Mouse (Mus musculus): Measurements from ENCODE around the gene Aknad1.

Aknad1 gene

DNA sequence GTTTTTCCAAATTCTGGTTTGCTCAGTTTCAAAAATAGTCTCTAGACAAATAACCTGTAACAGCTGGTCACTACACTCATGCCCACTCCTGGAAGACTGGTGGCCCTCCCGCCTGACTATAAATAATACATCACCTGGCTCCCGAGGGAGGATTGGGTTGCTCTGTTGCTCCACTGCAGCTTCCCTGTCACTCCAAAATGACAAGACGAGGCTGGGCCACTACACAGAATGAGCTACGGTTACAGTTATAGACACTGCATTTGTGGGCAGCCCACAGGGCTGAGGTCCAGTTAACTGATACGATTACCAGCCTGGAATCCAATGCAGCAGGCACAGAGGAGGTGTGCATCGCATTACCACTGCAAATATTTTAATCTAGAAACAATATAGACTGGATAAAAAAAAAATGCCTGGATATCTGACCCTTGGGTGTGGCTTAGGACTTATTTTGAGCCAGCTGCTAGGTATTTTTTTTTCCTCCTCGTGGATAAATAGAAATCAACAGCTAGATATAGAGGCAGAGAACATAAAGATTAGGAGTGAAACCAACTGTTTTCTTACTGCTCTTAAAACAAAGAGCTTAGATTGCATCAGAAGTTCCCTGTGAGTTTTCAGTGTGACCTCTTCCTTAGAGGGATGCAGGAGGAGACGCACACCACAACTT, at the start of gene Aknad1:
TSS of gene Aknad1 (plus strand) at position 614 of the 664 bp plus-strand sequence.
- no peak for DNase-seq (ENCODE audit: low spot score)

DNA sequence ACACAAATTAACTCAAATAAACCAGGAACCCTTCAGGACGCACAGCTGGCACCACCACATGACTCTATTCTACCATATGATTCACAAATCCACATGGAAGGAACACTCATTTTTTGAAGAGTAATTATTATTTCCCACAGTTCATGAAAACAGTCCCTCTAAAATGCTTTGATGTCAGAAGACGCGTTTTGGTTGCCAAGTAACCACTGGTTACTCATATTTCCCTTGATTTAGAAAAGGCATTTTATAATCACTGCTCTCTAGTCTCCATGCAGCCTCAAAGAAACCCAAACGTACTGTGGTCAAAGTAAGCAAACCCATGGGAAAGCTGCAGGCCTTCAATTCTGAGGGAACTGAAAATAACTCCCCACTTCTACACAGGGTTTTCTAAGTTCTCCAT, 49.5 kb upstream of the Aknad1 start:
- no peak for DNase-seq (ENCODE audit: low spot score)

DNA sequence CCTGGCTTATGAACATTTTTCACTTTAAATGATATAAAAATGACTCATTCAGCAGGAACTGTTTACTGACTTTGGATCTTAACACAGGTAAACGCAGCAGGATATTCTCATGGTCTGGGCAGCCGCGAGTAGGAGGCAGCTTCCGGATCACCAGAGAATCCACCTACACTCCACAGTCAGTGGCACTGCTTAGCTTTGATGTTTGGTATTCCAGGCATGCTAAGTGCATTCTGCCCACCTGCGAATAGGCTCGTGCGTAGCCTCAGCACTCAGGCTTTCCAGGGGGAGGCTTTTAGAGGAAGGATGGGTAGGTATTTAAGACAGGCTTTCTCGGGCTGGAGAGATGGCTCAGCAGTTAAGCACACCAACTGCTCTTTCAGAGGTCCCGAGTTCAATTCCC, 45.1 kb upstream of the Aknad1 start:
- DNase-seq (ENCODE audit: low spot score) = no peak

DNA sequence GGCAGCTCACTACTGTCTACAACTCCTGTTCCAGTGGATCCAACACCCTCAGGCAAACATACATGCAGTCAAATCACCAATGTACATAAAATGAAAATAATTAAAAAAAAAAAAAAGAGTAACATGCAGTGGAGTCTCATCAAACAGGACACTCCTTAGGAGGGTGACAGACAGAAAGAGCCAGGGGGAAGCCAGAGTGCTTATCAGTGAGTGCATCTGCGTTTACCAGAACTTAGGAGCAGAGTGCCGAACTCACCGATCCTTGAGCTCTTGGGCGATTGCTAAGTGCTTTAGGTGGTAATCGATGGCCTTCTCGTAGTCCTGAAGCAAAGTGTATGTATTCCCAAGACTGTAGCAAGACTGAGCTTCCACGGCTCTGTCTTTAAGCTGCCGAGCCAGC, 40.8 kb upstream of the Aknad1 start:
- no peak for DNase-seq (ENCODE audit: low spot score)

DNA sequence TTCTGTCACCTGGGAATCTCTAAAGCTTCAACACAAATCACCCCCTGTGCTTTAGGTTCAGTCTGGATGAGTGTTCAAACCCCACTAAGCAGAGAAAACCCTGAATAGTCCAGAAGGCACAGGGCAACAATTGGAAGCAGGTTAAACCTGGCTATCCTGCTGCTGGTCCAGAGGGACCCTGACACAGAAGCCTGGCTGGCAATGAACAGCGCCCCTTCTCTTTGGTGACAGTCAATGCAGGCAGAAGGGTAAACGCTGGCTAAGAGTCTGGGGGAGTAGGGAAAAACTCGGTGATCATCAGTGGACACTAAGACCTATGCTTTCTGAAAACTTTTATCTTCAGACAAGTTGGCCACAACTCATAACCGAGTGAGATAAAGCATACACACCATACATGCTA, 39.7 kb upstream of the Aknad1 start:
- no peak for DNase-seq (ENCODE audit: low spot score)

DNA sequence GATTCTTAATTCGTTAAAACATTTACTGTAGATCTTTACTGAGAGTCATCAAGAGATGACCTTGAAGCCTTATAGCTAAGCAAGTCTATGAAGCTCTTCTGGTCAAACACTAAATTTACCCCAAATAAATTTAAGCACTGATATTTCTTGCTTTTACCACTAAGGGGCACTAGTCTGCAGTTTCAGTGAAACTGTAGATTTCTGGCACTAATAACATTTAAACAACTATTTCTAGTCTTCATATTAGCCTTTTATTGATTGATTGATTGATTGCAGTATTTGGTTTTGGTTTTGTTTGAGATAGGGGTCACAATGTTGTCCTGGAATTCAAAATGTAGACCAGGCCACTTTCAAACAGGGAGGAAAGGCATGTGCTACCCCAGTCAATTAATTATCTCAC, 38.2 kb upstream of the Aknad1 start:
- DNase-seq (ENCODE audit: low spot score) = no peak

DNA sequence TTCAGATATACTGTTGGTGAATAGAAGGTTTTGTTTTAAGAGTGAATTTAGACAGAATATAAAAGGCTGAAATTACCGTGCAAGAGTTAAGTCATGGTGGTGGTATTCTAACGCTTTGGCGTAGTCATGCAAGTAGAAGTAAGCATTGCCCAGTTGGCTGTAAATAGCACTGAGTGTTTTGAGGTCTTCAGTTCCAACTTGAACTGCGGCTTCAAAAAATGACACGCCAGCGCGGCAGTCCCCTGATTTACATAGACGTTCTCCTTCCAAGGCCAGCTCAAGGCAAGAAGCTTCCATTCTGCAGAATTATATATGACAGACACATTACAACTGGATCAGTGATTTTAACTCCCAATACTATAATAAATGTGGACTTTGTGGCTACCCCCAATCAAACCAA, 36.7 kb upstream of the Aknad1 start:
- no peak for DNase-seq (ENCODE audit: low spot score)

DNA sequence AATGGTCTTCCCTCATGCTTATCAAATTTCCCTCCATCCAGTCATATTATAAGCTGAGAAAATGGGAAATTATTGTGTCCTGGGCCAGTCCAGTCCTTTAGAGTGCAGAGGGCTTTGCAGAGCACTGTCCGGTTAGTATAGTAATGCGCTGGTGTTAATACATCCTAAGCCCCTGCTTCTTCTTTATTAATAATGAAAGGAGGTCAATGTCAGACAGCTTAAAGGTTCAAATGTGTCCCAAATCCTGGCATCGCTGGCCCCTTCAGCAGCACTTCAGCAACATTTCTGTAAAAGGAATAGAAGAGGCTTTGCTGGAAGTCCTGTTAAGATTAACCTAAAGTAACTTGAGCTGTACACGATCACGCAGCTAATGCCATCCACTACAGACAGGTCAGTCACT, 28.2 kb upstream of the Aknad1 start:
- no peak for DNase-seq (ENCODE audit: low spot score)

DNA sequence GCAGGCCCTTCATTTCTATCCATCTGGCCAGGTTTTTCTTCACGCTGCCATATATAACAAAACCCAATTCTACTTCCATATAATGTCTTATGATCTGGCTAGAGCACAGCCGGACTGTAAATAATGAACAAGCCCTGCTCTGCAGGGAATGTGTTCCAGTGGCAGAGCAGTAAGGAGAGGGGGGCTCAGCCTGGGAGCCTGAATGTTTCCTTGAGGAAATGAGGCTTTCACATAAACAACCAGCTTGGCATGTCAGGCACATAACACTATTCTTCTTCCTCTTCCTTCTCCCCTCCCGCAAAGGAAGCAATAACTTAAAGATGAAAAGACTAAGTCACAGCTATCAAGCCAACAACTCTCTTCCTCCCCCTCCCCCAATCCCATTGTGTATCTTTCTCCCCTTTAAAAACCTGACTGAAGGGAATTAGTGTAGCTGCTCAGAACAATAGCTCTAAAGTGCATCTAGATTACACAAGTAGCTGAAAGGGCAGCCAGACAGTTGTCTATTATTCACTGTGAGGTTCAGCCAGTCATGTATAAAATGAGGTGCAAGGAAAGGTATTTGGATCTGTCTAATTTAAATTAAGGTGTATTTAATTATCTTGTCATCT, 26.3 kb upstream of the Aknad1 start:
- no peak for DNase-seq (ENCODE audit: low spot score)

DNA sequence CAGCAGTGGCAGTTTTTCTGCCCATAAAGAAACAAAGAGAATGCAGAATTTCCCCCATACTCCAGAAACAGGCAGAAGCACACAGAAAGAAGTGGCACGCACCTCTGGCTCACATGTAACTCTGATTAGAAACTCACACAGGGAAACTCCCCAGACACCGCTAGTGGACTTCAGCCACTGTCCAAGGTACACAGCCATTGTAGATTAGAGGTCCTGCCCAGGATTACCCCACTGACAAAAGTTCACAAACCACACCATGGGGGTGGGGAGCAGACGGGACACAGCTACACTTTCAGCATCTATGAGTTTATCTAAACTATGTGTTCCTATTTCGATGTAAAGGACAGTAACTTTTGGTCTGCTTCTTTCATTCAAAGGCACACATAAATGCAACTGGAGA, 24.6 kb upstream of the Aknad1 start:
- DNase-seq (ENCODE audit: low spot score) = no peak

DNA sequence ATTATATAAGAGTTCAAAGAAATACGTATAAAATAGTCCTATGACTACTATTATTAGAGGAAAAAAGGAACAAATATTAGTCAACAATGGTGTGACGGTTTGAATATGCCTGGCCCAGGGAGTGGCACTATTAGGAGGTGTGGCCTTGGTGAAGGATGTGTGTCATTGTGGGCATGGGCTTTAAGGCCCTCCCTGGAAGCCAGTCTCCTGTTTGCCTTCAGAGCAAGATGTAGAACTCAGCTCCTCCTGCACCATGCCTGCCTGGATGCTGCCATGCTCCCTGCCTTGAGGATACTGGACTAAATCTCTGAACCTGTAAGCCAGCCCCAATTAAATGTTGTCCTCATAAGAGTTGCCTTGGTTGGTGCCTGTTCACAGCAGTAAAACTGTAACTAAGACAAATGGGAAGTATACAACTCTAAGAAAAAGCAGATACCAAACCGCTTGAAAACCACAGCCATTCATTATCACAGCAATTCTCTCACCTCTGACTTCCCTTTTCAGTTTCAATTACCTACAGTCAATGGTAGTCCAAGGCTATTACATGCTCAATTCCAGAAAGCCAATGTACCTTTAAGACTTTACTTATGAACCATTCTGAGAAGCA, 21.5 kb upstream of the Aknad1 start:
- DNase-seq (ENCODE audit: low spot score) = no peak

DNA sequence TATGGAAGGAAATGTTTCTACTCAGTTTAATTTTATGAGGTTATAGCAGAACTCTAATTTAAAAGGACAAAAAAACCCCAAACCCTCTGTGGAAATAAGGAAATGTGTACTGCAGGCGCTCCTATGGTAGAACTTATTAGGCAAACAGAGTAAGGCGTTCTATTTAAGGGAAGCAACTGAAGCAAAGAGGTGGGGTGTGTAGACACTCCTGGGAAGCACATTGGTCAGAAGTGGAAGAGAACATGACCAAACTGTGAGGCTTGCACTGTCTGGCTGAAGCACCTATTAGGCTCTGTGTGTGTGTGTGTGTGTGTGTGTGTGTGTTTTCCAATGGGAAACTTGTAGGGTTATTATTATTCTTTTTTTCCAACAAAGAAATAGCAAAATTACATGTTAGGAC, 20.1 kb upstream of the Aknad1 start:
- no peak for DNase-seq (ENCODE audit: low spot score)

DNA sequence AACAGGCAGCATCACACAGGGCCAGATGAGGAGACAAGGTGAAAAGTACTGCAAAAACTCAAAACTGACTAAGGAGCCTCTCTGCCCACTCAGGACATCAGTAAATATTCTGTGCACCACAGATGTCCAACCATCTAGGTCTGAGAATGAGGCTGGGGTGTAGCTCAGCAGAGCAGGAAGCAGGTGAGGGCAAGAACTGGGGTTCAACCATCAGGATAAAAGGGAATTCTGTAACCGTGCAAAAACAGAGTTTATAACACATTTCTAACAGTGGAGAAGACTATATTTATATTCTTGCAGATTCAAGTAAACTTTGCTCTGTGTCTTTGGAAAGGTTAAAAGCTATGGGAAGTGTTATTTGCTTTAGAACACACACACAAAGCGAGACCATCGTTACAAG, 19.7 kb upstream of the Aknad1 start:
- DNase-seq (ENCODE audit: low spot score) = no peak

DNA sequence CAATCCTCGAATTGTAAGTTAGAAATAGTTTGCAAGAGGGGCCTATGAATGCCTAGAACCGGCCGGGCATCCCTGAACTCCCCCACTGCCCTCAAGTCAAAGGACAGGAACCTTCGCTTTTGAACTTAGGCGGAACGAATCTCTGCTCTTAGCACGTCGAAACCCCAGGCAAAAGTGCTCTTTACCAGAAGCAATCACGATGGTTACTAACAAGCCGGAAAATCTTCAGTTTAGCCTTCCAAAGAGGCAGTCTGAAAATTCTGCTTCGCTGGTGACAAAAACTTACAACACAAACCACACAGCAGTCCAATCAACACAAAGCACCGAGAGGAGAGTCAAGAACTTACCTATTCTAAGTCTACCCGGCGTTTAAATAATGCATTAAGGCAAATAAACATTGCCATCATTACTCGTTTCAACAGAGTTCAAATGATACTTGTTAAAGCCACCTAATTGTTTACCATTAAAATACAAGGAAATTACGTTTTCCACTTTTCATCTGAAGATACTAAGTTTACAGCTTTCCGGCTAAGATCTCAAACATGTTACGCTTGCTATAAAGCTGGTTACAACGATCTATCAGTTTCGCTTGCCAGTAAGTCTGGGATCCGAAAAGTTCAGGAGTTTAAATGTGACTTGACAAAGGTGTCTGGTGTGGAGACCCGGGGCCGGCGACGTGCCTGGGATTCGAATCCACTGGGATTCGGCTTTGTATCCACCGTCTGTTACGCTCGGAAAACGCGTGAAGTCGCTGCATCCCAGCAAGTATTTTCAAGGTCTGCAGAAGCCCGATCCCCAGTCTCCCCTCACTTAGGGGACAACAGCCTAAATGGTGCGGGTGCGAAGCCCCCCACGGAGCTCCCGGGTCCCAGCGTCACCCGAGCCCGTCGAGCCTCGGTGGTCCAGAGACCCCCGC, 18.1 kb upstream of the Aknad1 start:
- peak; percentile 42 for DNase-seq (ENCODE audit: low spot score)

DNA sequence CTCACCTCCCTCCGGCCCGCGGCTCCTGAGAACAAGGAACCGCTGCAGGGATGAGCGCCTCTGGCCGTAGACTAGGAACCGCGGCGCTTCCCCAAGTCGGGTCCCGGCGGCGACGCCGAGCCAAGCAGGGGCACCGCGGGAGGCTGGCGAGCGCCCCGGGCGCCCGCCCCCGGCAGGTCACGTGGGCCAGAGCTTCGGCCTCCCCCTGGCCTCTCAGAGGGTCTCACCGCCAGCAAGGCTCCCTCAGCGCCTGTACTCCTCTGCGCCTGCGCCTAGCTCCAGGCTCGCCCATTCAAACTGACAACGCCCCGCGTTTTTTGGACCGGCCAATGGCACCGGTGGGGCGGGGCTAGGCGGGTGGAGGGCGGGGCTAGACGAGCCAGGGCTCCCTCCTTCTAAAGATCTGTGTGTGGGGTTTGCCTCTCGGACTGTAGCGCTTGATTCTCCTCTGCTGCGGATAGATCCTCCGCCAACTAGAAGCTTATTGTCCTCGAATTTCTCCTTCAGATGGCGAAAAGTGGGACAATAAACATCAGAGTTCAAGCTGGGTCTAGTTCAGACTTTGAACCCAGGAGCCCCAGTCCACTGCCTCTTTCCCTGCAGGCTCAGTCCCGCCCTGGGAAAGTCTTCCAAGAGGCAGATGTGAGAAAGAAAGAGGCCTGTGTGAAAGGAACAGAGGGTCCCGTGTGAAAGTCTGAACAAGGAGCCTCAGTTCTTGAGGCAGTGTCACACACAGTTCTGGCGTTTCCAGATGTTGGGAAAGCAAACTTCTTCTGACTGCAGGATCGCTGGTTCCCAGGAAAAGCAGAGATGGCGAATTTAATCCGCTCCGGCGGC, 17.2 kb upstream of the Aknad1 start, which contains the start of gene Gpsm2:
TSS of gene Gpsm2 (minus strand) at position 274 of the 837 bp plus-strand sequence.
- DNase-seq (ENCODE audit: low spot score) = peak; percentile 96

DNA sequence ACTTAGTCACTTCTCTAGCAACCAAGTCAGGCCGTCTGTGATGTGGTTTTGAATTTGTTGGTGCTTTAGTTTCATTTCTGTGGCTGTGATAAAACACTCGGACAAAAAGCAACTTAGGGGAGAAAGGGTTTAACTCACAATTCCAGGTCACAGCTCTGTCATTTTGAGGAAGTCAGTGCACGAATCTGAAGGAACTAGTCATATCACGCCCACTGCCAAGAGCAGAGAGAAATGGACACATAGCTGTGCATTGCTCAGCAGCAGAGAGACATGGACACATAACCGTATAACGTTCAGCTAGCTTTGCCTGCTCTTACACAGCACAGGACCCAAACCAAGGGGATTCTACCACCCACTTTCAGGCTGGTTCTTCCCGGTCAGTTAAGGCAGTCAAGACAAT, 13.0 kb upstream of the Aknad1 start:
- no peak for DNase-seq (ENCODE audit: low spot score)

DNA sequence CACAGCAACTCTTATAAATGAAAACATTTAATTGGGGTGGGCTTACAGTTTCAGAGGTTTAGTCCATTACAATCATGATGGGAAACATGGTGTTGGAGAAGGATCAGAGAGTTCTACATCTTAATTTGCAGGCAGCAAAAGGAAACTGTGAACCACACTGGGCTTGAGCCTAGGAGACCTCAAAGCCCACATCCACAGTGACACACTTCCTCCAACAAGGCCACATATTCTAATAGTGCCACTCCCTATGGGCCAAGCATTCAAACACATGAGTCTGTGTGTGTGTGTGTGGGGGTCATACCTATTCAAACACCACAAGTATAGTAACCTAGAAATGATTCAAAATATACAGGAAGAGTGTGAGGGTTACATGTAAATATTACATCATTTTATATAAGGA, 12.1 kb upstream of the Aknad1 start:
- no peak for DNase-seq (ENCODE audit: low spot score)

DNA sequence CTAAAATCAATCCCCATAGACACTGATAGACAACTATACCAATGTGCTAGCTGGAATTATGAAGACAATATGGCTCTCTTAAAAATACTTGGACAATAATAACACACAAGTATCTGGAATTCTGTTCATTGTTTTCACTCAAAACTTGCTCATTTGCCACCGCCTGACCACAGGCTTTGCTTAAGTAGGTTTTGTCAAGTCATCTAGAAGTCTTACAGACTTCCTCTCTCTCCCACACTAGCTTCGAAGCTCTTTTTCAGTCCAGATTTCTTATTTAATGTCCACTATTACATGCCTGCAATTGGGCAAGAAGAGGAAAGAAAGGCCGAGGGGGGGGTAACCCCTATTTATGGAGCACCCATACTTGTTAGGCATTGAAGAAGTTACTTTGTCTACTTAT, 11.7 kb upstream of the Aknad1 start:
- DNase-seq (ENCODE audit: low spot score) = no peak

DNA sequence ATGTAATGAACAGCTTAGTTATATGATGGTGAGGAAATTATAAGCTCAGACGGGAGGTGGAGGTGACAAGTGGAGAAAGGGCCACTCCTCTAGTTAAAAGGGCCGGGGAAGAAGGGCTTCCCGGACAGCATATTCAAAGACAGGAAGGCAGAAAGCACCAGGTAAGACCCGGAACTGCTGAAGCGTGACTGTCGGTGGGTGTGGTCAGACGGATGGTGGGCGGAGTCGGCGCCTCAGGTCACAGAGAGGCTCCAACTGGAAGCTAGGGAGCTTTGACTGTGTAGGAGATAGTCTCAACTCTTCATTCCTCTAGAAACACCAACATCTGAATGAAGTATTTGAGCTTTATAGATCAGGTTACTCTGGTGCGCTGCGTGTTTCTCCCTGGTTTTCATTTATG, 9.1 kb upstream of the Aknad1 start:
- DNase-seq (ENCODE audit: low spot score) = peak; percentile 16

DNA sequence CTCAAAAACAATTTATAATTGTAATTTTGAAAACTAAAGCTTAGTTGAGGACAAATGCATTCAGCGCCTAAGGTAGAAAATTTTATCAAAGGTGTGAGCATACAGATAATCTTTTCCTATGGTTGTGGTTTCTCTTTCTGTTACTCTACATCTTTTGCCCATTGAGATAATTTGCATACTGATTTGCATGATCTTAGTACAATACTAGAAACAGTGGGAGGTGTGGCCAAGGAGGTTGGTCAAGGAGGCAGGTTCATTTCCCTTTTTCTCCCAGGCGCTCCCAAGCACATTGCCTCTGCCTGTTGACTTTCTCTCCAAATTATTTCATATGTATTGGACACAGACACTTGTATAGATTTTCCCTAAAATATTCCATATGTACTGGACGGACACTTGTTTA, 1.7 kb upstream of the Aknad1 start:
- DNase-seq (ENCODE audit: low spot score) = no peak

DNA sequence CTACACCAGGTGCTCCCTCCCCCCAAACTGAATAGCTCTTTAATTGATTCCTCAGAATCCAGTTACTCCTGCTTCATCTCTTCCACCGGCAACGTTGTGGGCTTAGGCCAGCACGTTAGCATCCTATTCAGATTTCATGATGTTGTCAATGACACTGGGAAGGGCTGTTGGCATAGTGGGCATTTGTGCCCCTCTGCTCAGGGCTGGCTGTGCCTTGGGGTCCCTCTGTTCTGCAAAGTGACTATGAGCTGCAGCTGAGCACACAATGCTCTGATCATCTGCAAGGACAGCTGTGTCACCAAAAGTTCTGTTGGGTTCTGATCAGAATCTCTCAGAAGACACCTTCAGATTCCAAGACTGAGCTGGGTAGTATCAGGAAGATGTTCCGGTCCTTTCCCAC, 4.6 kb downstream of the Aknad1 start:
- no peak for DNase-seq (ENCODE audit: low spot score)

DNA sequence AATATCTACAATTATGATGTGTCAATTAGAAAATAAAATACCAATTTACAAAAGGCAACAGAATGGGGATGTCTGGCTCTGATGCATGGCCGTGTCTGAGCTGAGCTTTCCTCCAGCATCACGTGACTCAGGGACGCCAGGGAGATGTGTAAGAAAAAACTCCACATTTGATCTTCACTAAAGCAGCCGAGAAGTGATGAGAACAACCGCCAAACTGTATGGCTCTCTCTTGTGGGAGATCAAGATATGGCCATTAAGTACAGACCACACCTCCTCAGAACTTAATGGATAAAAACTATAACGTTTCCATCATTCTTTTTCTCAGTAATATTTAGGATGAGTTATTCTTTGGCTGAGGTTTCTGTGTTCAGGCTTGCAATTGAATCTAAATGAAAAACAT, 11.6 kb downstream of the Aknad1 start:
- no peak for DNase-seq (ENCODE audit: low spot score)

All from urinary bladder, postnatal 25 days (tissue).